Mouse (Mus musculus) forebrain, embryonic 11.5 days (tissue): ENCODE results near the gene Igbp1. TPM values are rescaled to one million over a fixed set of nuclear protein-coding genes. Genes with fewer than 3 reads are reported as not detected.

Experiments
- ATAC-seq: fragments of 200-750 bp; cut with Nextera tagmentation; replicated peaks from 2 replicates; pipeline ENCODE4 v1.8.0; 2017; ENCODE audit warnings: moderate TSS enrichment; ENCODE audit not compliant: low FRiP score
- DNase-seq: peaks from one replicate; pipeline ENCODE4 v3.0.0-alpha.2; 2017; ENCODE audit warnings: low spot score
- H3K27ac ChIP-seq: fragments of 300-500 bp; sonication (generic); 2 replicates; pipeline ENCODE4 v1.5.1; 2014; ENCODE audit warnings: low read depth, low read length
- H3K27me3 ChIP-seq: fragments of 300-500 bp; sonication (generic); 2 replicates; pipeline ENCODE4 v1.6.1; 2014; ENCODE audit warnings: mild to moderate bottlenecking, low read length, mixed read lengths; ENCODE audit not compliant: control insufficient read depth, insufficient read depth
- H3K36me3 ChIP-seq: fragments of 300-500 bp; sonication (generic); 2 replicates; pipeline ENCODE4 v1.6.1; 2014; ENCODE audit warnings: mild to moderate bottlenecking, low read length, moderate library complexity, mixed read lengths; ENCODE audit not compliant: control insufficient read depth, insufficient read depth
- H3K4me1 ChIP-seq: fragments of 300-500 bp; sonication (generic); replicated peaks from 2 replicates; pipeline ENCODE4 v1.6.1; 2014; ENCODE audit warnings: low read length, mixed read lengths; ENCODE audit not compliant: control insufficient read depth, insufficient read depth
- H3K4me2 ChIP-seq: fragments of 300-500 bp; sonication (generic); 2 replicates; pipeline ENCODE4 v1.6.1; 2014; ENCODE audit warnings: low read depth, mild to moderate bottlenecking, low read length, moderate library complexity, mixed read lengths; ENCODE audit not compliant: severe bottlenecking
- H3K4me3 ChIP-seq: fragments of 300-500 bp; sonication (generic); 2 replicates; pipeline ENCODE4 v1.5.1; 2014; ENCODE audit warnings: low read depth, low read length
- H3K9ac ChIP-seq: fragments of 300-500 bp; sonication (generic); 2 replicates; pipeline ENCODE4 v1.6.1; 2014; ENCODE audit warnings: low read length
- H3K9me3 ChIP-seq: fragments of 300-500 bp; sonication (generic); 2 replicates; pipeline ENCODE4 v1.6.1; 2016; ENCODE audit warnings: low read length, mixed read lengths; ENCODE audit not compliant: control insufficient read depth
- WGBS: fragments of 180-500 bp; shearing (Covaris S2); extraction: QIAGEN DNeasy Blood & Tissue Kit; methylation state at CpG from one replicate; pipeline ENCODE4 v1.1.7; 2014; 5-methylcytosine and 5-hydroxymethylcytosine counted together
- polyA plus RNA-seq: library from polyadenylated mRNA; unstranded; fragments of >200 nt; fragmentation: Nextera tagmentation; extraction: Ambion mirVana; gene quantifications from 2 replicates; pipeline ENCODE4 v1.2.1, GENCODE M21; 2014

Igbp1 gene
- polyA plus RNA-seq, 1 experiment from 2014 or later: 33.8 TPM

DNA sequence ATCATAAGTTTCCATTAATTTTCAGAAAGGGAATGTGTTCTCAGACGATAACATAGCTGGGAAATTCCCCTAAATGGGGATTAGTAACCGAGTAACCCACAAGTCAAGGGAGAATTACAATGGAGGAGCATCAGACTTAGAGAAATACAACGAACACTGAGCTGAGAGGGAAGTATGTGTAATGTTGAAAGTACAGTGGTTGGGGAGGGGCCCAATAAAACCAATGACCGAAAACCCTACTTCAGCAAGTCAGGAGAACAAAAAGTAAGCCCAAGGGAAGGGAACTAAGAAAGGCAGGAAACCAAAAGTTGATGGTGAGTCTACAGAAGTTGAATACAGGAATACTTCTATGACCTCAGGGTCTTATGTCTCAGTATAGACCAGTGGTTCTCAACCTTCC, 14.1 kb downstream of the Igbp1 start:
- ATAC-seq (no peak), DNase-seq (no peak)
- H3K9ac ChIP-seq: no peak overlapping the region
- no peaks in the 10 kb centered on the region for H3K9me3 ChIP-seq
- no peaks in the 10 kb centered on the region for H3K4me1 ChIP-seq
- H3K4me2 ChIP-seq: no peak overlapping the region
- no peak overlapping the region for H3K27ac ChIP-seq
- no peaks in the 10 kb centered on the region for H3K36me3 ChIP-seq
- H3K27me3 ChIP-seq: peaks cover 3% of the 10 kb centered on the region; the same call in 1 of the 2 replicates
- no peak overlapping the region for H3K4me3 ChIP-seq
- 84% methylated on average over 4 of the region's 4 CpGs for WGBS

- Histone ChIP-seq H3K27ac (no peak overlapping the region), H3K4me3 (no peak overlapping the region), H3K27me3 (peaks cover 2% of the 10 kb centered on the region; the same call in 1 of the 2 replicates), H3K9me3 (no peaks in the 10 kb centered on the region), H3K4me2 (no peak overlapping the region), H3K4me1 (no peaks in the 10 kb centered on the region), H3K36me3 (no peaks in the 10 kb centered on the region), H3K9ac (no peak overlapping the region)
- ATAC-seq: no peak
- DNase-seq: no peak
- WGBS: 76% methylated on average over 3 of the region's 3 CpGs
These were observed 15.8 kb downstream of the Igbp1 start for GRCm38 (mm10) chrX:100509921-100510320.

- H3K27me3 ChIP-seq: peaks cover 2% of the 10 kb centered on the region; the same call in 1 of the 2 replicates
These were observed 22.6 kb downstream of the Igbp1 start for GRCm38 (mm10) chrX:100516683-100517082.

DNA sequence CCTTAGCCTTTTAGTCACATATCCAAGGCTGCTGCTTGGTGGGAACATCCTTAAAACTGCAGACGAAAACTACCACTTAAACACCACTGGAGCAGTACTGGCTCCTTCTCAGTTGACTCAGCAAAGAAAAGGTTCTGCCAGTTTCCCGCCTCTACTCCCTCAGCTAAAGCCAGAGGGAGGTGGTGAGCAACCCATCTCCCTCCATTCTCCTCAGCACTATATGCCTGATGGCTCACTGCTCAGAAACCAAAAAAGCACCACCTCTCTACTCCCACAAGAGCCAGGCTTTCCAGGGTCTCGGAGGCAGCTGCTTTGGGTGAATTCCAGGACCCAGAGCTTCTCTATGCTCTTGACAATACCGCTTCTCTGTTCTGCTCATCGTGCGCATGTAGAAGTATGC, 23.5 kb downstream of the Igbp1 start:
- Histone ChIP-seq H3K4me2 (no peak overlapping the region), H3K9ac (no peak overlapping the region), H3K27ac (no peak overlapping the region), H3K36me3 (no peaks in the 10 kb centered on the region), H3K9me3 (no peaks in the 10 kb centered on the region), H3K4me1 (no peaks in the 10 kb centered on the region), H3K27me3 (peaks cover 5% of the 10 kb centered on the region; the same call in 1 of the 2 replicates), H3K4me3 (no peak overlapping the region)
- no peak for ATAC-seq
- DNase-seq: no peak
- 91% methylated on average over 6 of the region's 6 CpGs for whole genome bisulfite sequencing

More at GRCm38 (mm10) chrX:100516683-100517082, 22.6 kb downstream of the Igbp1 start:
- Histone ChIP-seq H3K27ac (no peak overlapping the region), H3K9me3 (no peaks in the 10 kb centered on the region), H3K4me2 (no peak overlapping the region), H3K4me1 (no peaks in the 10 kb centered on the region), H3K4me3 (no peak overlapping the region), H3K36me3 (no peaks in the 10 kb centered on the region), H3K9ac (no peak overlapping the region)
- ATAC-seq (no peak), DNase-seq (no peak)
- WGBS: 81% methylated on average over 3 of the region's 3 CpGs

DNA sequence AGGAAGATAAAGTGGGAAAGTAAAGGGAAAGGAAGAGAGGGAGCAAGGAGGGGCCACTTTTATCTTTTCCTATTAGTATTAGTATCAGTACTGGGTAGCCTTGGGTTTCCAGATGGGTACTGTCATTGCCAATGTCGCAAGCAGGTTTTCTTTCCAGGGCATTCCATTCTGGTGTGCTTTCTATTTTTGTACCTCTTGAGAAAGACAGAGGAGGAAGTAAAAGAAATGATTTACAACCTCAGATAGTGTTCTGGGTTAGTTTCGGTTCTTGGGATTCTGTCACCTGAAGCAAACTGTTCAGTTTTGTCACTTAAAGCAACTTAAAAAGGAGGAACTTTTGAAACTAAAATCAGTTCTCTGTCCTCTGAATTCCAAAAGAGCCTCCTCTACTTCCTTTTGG, 24.4 kb downstream of the Igbp1 start:
- Histone ChIP-seq H3K36me3 (no peaks in the 10 kb centered on the region), H3K9me3 (no peaks in the 10 kb centered on the region), H3K27ac (no peak overlapping the region), H3K4me3 (no peak overlapping the region), H3K9ac (no peak overlapping the region), H3K4me2 (no peak overlapping the region), H3K27me3 (peaks cover 5% of the 10 kb centered on the region; the same call in 1 of the 2 replicates), H3K4me1 (no peaks in the 10 kb centered on the region)
- DNase-seq (no peak), ATAC-seq (no peak)
- WGBS: 95% methylated on average over 2 of the region's 2 CpGs

DNA sequence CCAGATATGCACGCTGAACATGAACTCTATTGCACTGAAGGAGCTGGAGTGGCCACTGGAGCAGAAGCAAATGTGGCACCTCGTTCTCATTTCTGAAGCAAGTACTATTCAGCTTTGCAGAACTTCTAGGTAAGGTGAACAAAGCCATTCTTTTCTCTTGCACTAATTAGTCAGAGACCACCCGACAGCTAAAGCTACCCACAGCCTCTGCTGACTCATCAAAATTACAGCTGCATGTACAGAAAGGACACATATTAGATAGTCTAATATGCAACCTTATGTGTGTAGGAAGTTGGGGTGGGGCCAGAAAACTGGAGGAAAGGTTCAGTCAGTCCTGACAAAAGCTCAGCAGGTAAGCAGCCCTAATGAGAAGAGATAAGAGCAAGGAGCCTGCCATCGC, 30.4 kb downstream of the Igbp1 start, which contains the start of gene Dgat2l6:
Gene Dgat2l6 (plus strand): TSS at position 368 of the 400 bp plus-strand sequence.
- no peak within 1 kb of the TSS for H3K27ac ChIP-seq
- no peaks in the 10 kb centered on the region for H3K4me1 ChIP-seq
- no peak within 1 kb of the TSS for H3K4me3 ChIP-seq
- H3K9me3 ChIP-seq: no peaks in the 10 kb centered on the region
- H3K27me3 ChIP-seq: peaks cover 5% of the 10 kb centered on the region; the same call in 1 of the 2 replicates
- no peak within 1 kb of the TSS for H3K9ac ChIP-seq
- 76% methylated on average over 4 of the region's 4 CpGs for WGBS
- no peak within 1 kb of the TSS for H3K4me2 ChIP-seq
- no peak for DNase-seq
- ATAC-seq: no peak
- H3K36me3 ChIP-seq: no peaks in the 10 kb centered on the region

DNA sequence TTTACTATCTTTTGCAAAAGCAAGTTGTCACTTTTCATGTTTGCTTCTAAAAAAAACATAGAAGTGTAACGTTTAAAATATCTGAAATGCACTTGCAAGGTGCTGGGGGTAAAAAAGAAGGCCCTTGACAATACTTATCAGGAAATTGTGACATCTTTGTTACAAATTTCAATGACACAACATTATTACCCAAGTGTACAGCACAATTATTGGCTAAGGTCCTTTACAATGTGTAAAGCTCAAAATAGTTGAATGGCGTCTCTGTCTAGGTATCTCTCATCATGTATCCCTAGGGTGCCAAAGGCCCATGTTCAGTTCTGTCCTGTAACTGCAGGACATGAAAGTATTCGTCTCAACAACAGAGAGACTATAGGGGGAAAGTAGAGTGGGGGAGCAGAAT, 61.9 kb downstream of the Igbp1 start:
- Histone ChIP-seq H3K27ac (no peak overlapping the region), H3K9me3 (no peaks in the 10 kb centered on the region), H3K36me3 (no peaks in the 10 kb centered on the region), H3K4me2 (no peak overlapping the region), H3K4me3 (no peak overlapping the region), H3K4me1 (no peaks in the 10 kb centered on the region), H3K9ac (no peak overlapping the region), H3K27me3 (no peaks in the 10 kb centered on the region; the same call in 1 of the 2 replicates)
- no peak for DNase-seq
- WGBS: 81% methylated on average over 3 of the region's 3 CpGs
- ATAC-seq: no peak

DNA sequence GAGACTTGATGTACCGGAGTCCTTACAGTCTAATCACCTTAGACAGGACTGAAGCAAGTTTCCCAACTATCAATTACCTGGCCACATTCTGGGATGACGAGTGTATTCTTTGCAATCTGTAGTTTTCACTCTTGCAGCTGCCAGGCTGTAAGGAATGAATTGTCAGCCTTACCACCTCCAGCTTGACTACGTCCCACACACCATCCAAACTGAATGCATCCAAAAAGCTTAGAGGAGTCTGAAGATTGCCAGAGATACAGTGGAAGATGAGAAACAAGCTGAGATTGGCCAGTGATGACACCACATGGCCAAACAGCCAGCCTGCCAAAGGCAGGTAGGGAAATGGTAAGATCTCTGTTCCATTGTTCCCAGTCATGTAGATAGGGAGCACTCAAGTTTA, 71.6 kb downstream of the Igbp1 start:
- Histone ChIP-seq H3K4me2 (no peak overlapping the region), H3K4me3 (no peak overlapping the region), H3K36me3 (no peaks in the 10 kb centered on the region), H3K9ac (no peak overlapping the region), H3K27ac (no peak overlapping the region), H3K27me3 (peaks cover 2% of the 10 kb centered on the region; the same call in 1 of the 2 replicates), H3K9me3 (no peaks in the 10 kb centered on the region), H3K4me1 (no peaks in the 10 kb centered on the region)
- ATAC-seq: no peak
- 84% methylated on average over 3 of the region's 3 CpGs for WGBS
- no peak for DNase-seq
